Mouse (Mus musculus) left cerebral cortex, postnatal 4 days (tissue): Measurements from ENCODE around the gene Csmd2. TPM values are rescaled to one million over a fixed set of nuclear protein-coding genes. Genes with fewer than 3 reads are reported as not detected.
A peak's percentile ranks its signal among the peaks of the same experiment; 100 is the strongest.
"Not testable (repeated sequence)": the region's sequence is repeated elsewhere in the genome, so short reads cannot be mapped to it uniquely, and the experiment has no call there.

Source experiments
- DNase-seq: peaks from one replicate; pipeline ENCODE4 v3.0.0-alpha.2; 2022
- intact Hi-C: fragments of 180-260 bp; cut with DNase I; formaldehyde crosslinking; loops from one replicate; pipeline ENCODE4 v1.15.1; 2025
- total RNA-seq, 2 experiments: library from RNA; stranded (reverse); gene quantifications; 2 replicates each; pipeline ENCODE4 v1.2.3; 2021

The Csmd2 gene
- total RNA-seq, 2 experiments from 2014 or later = 76.9 to 83.5 TPM

- intact Hi-C loops = no loop called here
- no peak for DNase-seq
Observed at GRCm38 (mm10) chr4:128593286-128593685, 605.6 kb downstream of the Csmd2 start.

GRCm38 (mm10) chr4:128594062-128594461, 606.4 kb downstream of the Csmd2 start:
- DNase-seq = no peak
- intact Hi-C loops = no loop called here

DNA sequence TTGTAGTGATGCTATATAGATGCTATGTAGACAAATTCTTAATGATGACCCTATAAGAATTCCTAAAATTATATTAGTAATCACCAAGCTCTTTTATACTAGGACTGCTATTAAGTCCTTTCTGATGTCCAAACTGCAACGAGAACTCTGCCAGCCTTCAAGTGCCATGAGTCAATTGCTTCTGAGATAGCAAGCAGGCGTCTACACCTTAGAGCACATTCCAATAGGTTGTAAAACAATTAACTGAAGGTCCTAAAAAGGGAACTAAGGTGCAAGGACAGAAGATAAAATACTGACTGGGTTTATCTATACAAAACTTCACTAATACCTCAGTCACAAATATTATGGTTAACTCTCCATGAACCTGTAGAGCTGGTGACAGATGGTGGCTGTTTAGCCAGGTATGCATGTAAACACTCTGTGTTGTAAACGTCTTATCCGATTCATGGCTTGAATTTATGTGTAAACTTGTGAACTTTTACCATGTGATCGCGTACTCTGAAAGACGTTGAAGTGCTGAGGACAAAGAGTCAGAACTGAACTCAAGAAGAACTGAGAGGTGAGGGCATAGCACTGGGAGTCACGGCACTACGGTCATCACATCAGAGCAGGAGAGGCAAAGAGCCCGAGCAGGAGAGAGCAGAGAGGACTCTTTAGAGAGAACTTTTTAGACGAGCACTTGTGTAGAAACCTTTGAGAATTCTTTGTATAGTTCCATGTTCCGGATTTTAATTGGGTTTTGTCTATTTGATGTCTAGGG, 610.3 kb downstream of the Csmd2 start:
- intact Hi-C loops = no loop called here
- no peak for DNase-seq

DNA sequence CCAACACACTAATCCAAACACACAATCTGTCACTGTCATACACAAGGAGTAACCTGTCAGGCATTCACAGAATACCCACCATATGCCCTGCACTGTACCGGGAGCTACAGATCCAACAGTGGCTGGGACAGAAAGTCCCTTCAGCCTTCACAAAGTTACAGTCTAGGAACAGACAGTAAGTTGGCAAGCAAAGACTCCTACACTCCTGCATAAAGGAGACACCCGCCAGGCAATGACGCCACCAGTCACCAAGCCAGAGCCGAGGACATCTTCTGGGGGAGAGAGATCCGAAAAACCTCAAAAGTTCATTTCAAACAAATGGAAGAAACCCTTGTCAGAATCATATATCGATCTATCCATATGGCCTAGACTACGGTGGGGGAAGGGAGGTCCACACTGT, 618.9 kb downstream of the Csmd2 start:
- intact Hi-C loops = no loop called here
- DNase-seq = no peak

DNA sequence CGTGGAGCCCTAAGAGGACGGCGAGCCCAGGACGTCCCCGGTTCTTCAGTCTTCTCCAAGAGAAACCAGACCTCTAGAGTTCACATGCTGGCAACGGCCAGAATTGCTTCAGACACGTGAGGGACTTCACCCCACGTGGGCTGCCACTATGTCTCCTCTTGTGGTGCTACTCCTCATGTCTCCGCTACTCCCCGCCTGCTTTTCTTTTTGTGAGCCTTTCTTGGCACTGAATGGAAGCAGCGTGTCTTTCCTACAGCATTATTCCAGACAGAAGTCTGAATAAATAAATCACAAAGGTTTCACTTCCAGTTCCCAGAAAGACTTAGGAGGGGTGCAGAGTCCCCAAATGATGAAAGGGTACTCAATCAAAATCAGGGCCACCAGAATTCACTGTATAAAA, 620.0 kb downstream of the Csmd2 start:
- intact Hi-C loops = no loop called here
- no peak for DNase-seq

- no peak for DNase-seq
Observed at GRCm38 (mm10) chr4:128609276-128609924, 621.7 kb downstream of the Csmd2 start.

GRCm38 (mm10) chr4:128609925-128610402, 622.3 kb downstream of the Csmd2 start, which contains the start of gene Zscan20:
Gene Zscan20 (minus strand): TSS chr4:128610098.
- intact Hi-C loops = loop anchor here (5.0 kb wide), 2 partner anchors 97 to 162 kb away; no protein-coding TSS in a partner anchor
- peak; percentile 98 for DNase-seq

More at GRCm38 (mm10) chr4:128609276-128609924, 621.7 kb downstream of the Csmd2 start:
- intact Hi-C loops = no loop called here

GRCm38 (mm10) chr4:128610706-128611105, 623.0 kb downstream of the Csmd2 start:
- no peak for DNase-seq
- intact Hi-C loops = loop anchor here (5.0 kb wide), 2 partner anchors 97 to 162 kb away; no protein-coding TSS in a partner anchor

DNA sequence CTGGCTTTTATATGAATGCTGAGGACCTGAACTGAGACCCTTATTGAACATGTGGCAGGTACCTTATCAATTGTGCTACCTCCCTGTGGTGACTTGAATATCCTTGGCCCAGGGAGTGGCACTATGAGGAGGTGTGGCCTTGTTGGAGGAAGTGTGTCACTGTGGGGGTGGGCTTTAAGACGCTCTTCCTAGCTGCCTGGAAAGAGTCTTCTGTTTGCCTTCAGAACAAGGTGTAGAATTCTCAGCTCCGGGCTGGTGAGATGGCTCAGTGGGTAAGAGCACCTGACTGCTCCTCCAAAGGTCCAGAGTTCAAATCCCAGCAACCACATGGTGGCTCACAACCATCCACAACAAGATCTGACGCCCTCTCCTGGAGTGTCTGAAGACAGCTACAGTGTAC, 624.1 kb downstream of the Csmd2 start:
- intact Hi-C loops = loop anchor here (5.0 kb wide), 2 partner anchors 96 to 161 kb away; no protein-coding TSS in a partner anchor
- DNase-seq = not testable (repeated sequence)

GRCm38 (mm10) chr4:128613326-128613725, 625.7 kb downstream of the Csmd2 start:
- DNase-seq = peak; percentile 40
- intact Hi-C loops = loop anchor here (5.0 kb wide), 2 partner anchors 94 to 159 kb away; no protein-coding TSS in a partner anchor

DNA sequence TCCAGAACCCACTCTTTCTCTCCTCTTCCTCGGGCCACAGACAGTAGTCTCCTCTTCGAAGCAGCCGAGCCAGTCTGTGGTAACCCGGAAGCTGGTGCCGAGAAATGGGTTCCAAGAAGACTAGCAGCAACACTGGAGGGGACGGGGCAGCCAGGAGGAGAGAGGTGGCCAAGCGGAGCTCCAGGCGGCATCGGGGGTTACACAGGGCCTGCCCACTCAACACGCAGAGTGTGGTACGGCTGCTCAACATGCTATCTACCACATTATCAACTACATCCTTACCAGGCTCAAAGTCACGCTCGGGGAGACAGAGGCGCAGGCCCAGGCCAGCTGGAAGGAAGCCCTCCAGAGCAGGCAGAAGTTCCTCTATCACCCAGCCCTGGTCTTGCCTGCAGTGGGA, 628.1 kb downstream of the Csmd2 start:
- DNase-seq = no peak
- intact Hi-C loops = no loop called here

Other genes starting within 250 kb of the Csmd2 start
- 1 to 10 TPM; 3.6 to 3.9 TPM for gene CK137956, start 16.9 kb upstream of the Csmd2 start, total RNA-seq